Mouse (Mus musculus): ENCODE results near the gene Gpr135. TPM values are rescaled to one million over a fixed set of nuclear protein-coding genes. Genes with fewer than 3 reads are reported as not detected.
A peak's percentile ranks its signal among the peaks of the same experiment; 100 is the strongest.

Gene Gpr135
- polyA plus RNA-seq, 1 experiment from 2014 or later: 0.68 TPM

DNA sequence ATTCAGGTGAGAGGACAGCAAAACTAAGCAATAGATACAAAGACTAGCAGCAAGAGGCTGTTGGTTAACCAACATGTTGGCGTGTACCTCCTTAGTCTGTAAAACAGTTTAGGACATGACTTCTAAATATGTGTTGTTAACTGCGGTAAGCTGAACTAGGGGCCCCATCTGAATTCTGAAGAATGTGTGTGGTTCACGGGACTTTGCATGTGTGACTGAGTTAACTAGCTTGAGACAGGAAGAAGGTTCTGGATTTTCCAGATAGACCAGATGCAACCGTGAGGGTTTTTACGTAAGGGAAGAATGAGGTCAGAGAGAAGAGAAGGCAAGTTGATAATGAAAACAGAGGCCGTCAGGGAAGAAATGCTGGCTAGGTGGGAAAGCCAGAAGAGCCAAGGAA lies 33.9 kb downstream of the Gpr135 start:
- H3K36me3 ChIP-seq (ENCODE audit: insufficient read depth): no peaks in the 10 kb centered on the region
- H3K9me3 ChIP-seq (ENCODE audit: low read depth, low read length): 0 out of 2 replicates have a peak, but pooled peaks cover 3% of the 10 kb centered on the region
- WGBS: 71% methylated on average over 6 of the region's 6 CpGs
- no peak overlapping the region for H3K4me3 ChIP-seq (ENCODE audit: low read depth, low read length)
- H3K9ac ChIP-seq: no peak overlapping the region
- H3K4me1 ChIP-seq (ENCODE audit: insufficient read depth): no peaks in the 10 kb centered on the region
- no peak for TF ChIP-seq CTCF (IDR thresholded peaks at IDR 0.05; ENCODE audit: low read depth)
- H3K27ac ChIP-seq (ENCODE audit: low read depth): 0 out of 2 replicates have a peak overlapping the region, but pooled peaks have one; percentile 18
- DNase-seq (no peak), ATAC-seq (ENCODE audit: insufficient read depth) (no peak)
- H3K4me2 ChIP-seq: no peak overlapping the region
- no peaks in the 10 kb centered on the region for H3K27me3 ChIP-seq (ENCODE audit: insufficient read depth, low read length)

DNA sequence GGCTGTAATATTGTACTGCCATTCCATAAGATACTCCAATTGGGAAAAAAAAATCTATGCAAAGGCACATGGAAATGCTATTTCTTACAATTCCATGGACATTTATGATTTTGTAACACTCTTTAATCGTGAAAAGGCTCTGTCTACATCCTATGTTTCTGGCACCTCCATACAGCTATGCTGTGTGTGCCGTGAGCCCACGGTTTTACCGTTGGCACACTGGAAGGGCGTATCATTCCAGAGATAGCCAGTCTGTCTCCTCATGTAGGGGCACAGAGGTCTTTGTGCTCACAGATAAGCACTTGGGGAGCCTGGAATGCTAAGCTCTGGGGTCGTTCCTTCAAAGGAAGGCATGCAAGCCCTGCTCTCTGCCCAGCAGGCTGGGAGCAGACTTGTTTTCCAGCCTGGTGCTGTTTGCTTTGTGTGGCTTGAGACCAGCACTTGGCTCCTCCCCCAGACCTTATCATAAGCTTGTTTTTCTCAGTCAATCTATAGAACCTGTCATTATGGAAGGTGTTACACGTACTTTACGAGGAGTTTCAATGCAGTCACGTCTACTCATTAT lies 34.7 kb downstream of the Gpr135 start:
- H3K27ac ChIP-seq (ENCODE audit: low read depth): peak overlapping the region; percentile 55; the same call in 1 of the 2 replicates
- 0 out of 2 replicates have a peak, but pooled peaks cover 3% of the 10 kb centered on the region for H3K9me3 ChIP-seq (ENCODE audit: low read depth, low read length)
- no peak overlapping the region for H3K4me2 ChIP-seq
- no peaks in the 10 kb centered on the region for H3K36me3 ChIP-seq (ENCODE audit: insufficient read depth)
- DNase-seq: peak; percentile 47
- no peak for TF ChIP-seq CTCF (IDR thresholded peaks at IDR 0.05; ENCODE audit: low read depth)
- H3K27me3 ChIP-seq (ENCODE audit: insufficient read depth, low read length): no peaks in the 10 kb centered on the region
- 37% methylated on average over 9 of the region's 9 CpGs for WGBS
- peak; percentile 58 for ATAC-seq (ENCODE audit: insufficient read depth)
- H3K9ac ChIP-seq: no peak overlapping the region
- no peak overlapping the region for H3K4me3 ChIP-seq (ENCODE audit: low read depth, low read length)
- no peaks in the 10 kb centered on the region for H3K4me1 ChIP-seq (ENCODE audit: insufficient read depth)

DNA sequence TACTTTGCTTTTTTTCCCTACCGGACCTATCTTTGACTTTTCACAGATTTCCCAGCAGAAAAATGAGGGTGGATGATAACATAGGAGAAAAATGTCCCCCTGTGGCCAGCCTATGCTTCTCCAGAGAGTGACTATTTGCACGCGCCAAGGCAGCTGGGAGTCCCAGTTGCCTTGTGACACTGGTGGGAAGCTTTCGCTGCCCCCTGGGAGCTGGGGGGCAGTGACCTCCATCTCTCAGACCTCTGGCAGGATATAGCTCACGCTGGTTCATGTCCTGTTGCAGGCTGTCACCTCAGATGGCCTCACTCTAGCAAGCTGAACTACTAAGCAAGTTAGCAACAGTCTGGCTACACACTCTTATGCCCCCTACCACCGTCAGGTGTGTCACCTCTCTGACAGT lies 39.1 kb downstream of the Gpr135 start:
- H3K27ac ChIP-seq (ENCODE audit: low read depth): no peak overlapping the region
- H3K9me3 ChIP-seq (ENCODE audit: low read depth, low read length): no peaks in the 10 kb centered on the region
- no peak overlapping the region for H3K4me3 ChIP-seq (ENCODE audit: low read depth, low read length)
- H3K9ac ChIP-seq: no peak overlapping the region
- ATAC-seq (ENCODE audit: insufficient read depth) (no peak), DNase-seq (no peak)
- no peaks in the 10 kb centered on the region for H3K27me3 ChIP-seq (ENCODE audit: insufficient read depth, low read length)
- no peaks in the 10 kb centered on the region for H3K4me1 ChIP-seq (ENCODE audit: insufficient read depth)
- no peak for TF ChIP-seq CTCF (IDR thresholded peaks at IDR 0.05; ENCODE audit: low read depth)
- 78% methylated on average over 6 of the region's 6 CpGs for WGBS
- H3K36me3 ChIP-seq (ENCODE audit: insufficient read depth): no peaks in the 10 kb centered on the region
- no peak overlapping the region for H3K4me2 ChIP-seq

DNA sequence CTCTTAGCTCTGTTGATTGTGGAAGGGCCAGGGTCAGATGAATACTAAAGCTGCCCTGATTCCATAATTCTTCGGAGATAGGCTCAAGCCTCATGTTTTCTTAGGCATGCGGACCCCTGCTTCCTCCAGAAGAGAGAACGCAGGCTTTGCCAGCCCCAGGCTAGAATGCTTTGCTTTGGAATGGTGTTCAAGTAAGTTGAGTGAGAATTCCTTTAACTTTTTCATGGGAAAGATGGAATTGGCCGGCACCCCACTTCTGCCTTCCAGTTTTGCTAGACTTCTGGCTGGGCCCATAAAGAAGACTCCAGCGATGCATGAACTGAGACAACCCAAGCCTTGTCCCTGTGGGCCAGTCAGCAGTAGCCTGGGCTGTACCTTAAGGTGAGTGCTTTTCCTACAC lies 39.8 kb downstream of the Gpr135 start:
- no peak overlapping the region for H3K4me3 ChIP-seq (ENCODE audit: low read depth, low read length)
- TF ChIP-seq CTCF (IDR thresholded peaks at IDR 0.05; ENCODE audit: low read depth): no peak
- H3K9me3 ChIP-seq (ENCODE audit: low read depth, low read length): no peaks in the 10 kb centered on the region
- ATAC-seq (ENCODE audit: insufficient read depth) (no peak), DNase-seq (no peak)
- no peak overlapping the region for H3K4me2 ChIP-seq
- no peak overlapping the region for H3K27ac ChIP-seq (ENCODE audit: low read depth)
- H3K27me3 ChIP-seq (ENCODE audit: insufficient read depth, low read length): no peaks in the 10 kb centered on the region
- H3K36me3 ChIP-seq (ENCODE audit: insufficient read depth): no peaks in the 10 kb centered on the region
- 80% methylated on average over 5 of the region's 5 CpGs for WGBS
- no peaks in the 10 kb centered on the region for H3K4me1 ChIP-seq (ENCODE audit: insufficient read depth)
- no peak overlapping the region for H3K9ac ChIP-seq

DNA sequence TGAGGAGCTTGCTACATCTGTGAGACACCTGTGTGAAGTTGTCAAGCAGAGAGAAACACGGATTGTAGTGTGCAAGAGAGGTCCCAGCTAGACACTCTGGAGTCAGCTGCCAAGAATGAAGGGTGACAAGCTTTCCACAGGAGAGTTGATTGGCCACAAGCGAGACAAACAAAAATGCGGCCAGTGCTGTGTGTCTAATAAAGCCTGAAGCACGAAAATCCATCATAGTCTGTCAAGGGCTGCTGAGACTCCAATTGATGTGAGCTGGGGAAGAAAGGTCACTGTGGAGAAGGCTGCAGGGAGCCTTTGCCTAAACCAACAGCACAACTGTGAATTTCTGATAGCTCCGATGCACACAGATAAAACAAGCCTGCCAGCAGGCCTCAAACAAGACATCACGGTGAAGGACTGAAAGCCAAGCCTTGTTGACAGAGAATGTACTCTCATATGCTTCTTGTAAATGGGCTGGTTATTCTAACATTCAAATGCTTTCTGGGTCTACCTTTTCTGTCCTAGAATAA lies 45.6 kb downstream of the Gpr135 start:
- 42% methylated on average over 6 of the region's 6 CpGs for WGBS
- ATAC-seq (ENCODE audit: insufficient read depth): no peak
- H3K27me3 ChIP-seq (ENCODE audit: insufficient read depth, low read length): no peaks in the 10 kb centered on the region

DNA sequence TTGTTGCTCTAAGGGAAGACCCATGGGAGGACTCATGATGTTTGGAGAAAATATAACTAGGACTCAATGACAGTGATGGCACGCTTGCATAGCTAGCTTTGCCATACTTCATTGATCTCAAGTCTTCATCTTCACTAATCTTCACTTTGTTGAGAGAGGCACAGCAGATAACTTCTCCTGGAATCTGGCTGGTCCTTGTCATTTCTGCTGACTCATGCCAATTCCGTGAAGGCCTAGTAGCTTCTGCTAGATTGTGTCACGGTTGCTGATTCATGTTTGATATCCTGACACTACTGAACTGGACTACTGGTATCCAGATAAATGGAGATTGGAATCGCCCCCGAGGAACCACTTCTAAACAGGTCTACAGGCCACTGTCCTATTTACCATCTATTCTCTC lies 47.4 kb downstream of the Gpr135 start:
- no peak for TF ChIP-seq CTCF (IDR thresholded peaks at IDR 0.05; ENCODE audit: low read depth)
- no peak overlapping the region for H3K4me2 ChIP-seq
- DNase-seq (no peak), ATAC-seq (ENCODE audit: insufficient read depth) (no peak)
- H3K9me3 ChIP-seq (ENCODE audit: low read depth, low read length): peaks cover 10% of the 10 kb centered on the region; the same call in 1 of the 2 replicates
- no peak overlapping the region for H3K27ac ChIP-seq (ENCODE audit: low read depth)
- no peak overlapping the region for H3K4me3 ChIP-seq (ENCODE audit: low read depth, low read length)
- no peaks in the 10 kb centered on the region for H3K36me3 ChIP-seq (ENCODE audit: insufficient read depth)
- WGBS: 93% methylated on average over 5 of the region's 5 CpGs
- no peak overlapping the region for H3K9ac ChIP-seq
- no peaks in the 10 kb centered on the region for H3K27me3 ChIP-seq (ENCODE audit: insufficient read depth, low read length)
- H3K4me1 ChIP-seq (ENCODE audit: insufficient read depth): 0 out of 2 replicates have a peak, but pooled peaks cover 4% of the 10 kb centered on the region

More for the DNA sequence above, 45.6 kb downstream of the Gpr135 start:
- Histone ChIP-seq H3K4me2 (no peak overlapping the region), H3K36me3 (ENCODE audit: insufficient read depth) (no peaks in the 10 kb centered on the region), H3K4me3 (ENCODE audit: low read depth, low read length) (no peak overlapping the region), H3K9ac (no peak overlapping the region), H3K4me1 (ENCODE audit: insufficient read depth) (0 out of 2 replicates have a peak, but pooled peaks cover 4% of the 10 kb centered on the region), H3K27ac (ENCODE audit: low read depth) (no peak overlapping the region), H3K9me3 (ENCODE audit: low read depth, low read length) (peaks cover 10% of the 10 kb centered on the region; the same call in 1 of the 2 replicates)
- no peak for TF ChIP-seq CTCF (IDR thresholded peaks at IDR 0.05; ENCODE audit: low read depth)
- no peak for DNase-seq

DNA sequence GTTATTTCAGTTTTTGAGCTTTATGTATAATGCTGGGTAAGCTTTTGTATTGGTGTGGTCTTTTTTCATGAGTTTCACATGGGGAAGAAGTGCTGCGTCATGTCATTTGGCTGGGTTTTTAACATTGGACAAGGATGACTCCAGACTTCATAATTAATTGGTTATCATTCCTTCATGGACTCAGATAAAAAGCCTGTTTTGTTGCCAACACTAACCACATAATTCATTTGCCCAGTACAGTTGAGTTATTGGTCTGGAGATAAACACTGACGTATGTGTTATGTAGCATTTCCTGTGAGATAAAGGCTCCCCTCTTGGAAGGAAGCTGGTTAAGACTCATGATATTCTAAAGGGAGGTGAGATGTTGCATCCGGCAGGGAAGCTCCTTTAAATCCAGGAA lies 48.1 kb downstream of the Gpr135 start:
- Histone ChIP-seq H3K4me1 (ENCODE audit: insufficient read depth) (0 out of 2 replicates have a peak, but pooled peaks cover 4% of the 10 kb centered on the region), H3K4me2 (no peak overlapping the region), H3K36me3 (ENCODE audit: insufficient read depth) (no peaks in the 10 kb centered on the region), H3K4me3 (ENCODE audit: low read depth, low read length) (no peak overlapping the region), H3K9me3 (ENCODE audit: low read depth, low read length) (peaks cover 10% of the 10 kb centered on the region; the same call in 1 of the 2 replicates), H3K9ac (no peak overlapping the region), H3K27me3 (ENCODE audit: insufficient read depth, low read length) (no peaks in the 10 kb centered on the region), H3K27ac (ENCODE audit: low read depth) (no peak overlapping the region)
- TF ChIP-seq CTCF (IDR thresholded peaks at IDR 0.05; ENCODE audit: low read depth): no peak
- DNase-seq (peak; percentile 61), ATAC-seq (ENCODE audit: insufficient read depth) (peak; percentile 57; the same call in 1 of the 2 replicates)
- WGBS: 52% methylated on average over 3 of the region's 3 CpGs

All from lung, embryonic 14.5 days (tissue).